Mouse (Mus musculus) midbrain, embryonic 12.5 days (tissue): ENCODE results near the gene Atp1a2. TPM values are rescaled to one million over a fixed set of nuclear protein-coding genes. Genes with fewer than 3 reads are reported as not detected.

Source experiments
- ATAC-seq: fragments of 200-750 bp; cut with Nextera tagmentation; 2 replicates; pipeline ENCODE4 v1.8.0; 2017; ENCODE audit warnings: low read depth, moderate TSS enrichment, moderate library complexity; ENCODE audit not compliant: low FRiP score
- H3K27ac ChIP-seq: fragments of 300-500 bp; sonication (generic); replicated peaks from 2 replicates; pipeline ENCODE4 v1.5.1; 2016; ENCODE audit warnings: mild to moderate bottlenecking
- H3K27me3 ChIP-seq: fragments of 300-500 bp; sonication (generic); 2 replicates; pipeline ENCODE4 v1.6.1; 2016; ENCODE audit warnings: mild to moderate bottlenecking
- H3K36me3 ChIP-seq: fragments of 300-500 bp; sonication (generic); 2 replicates; pipeline ENCODE4 v1.6.1; 2016
- H3K4me1 ChIP-seq: fragments of 300-500 bp; sonication (generic); 2 replicates; pipeline ENCODE4 v1.6.1; 2016
- H3K4me2 ChIP-seq: fragments of 300-500 bp; sonication (generic); replicated peaks from 2 replicates; pipeline ENCODE4 v1.6.1; 2016; ENCODE audit warnings: mild to moderate bottlenecking, moderate library complexity
- H3K4me3 ChIP-seq: fragments of 300-500 bp; sonication (generic); 2 replicates; pipeline ENCODE4 v1.5.1; 2016; ENCODE audit warnings: mild to moderate bottlenecking
- H3K9ac ChIP-seq: fragments of 300-500 bp; sonication (generic); replicated peaks from 2 replicates; pipeline ENCODE4 v1.6.1; 2016; ENCODE audit warnings: mild to moderate bottlenecking, moderate library complexity
- H3K9me3 ChIP-seq: fragments of 300-500 bp; sonication (generic); 2 replicates; pipeline ENCODE4 v1.6.1; 2016; ENCODE audit warnings: mild to moderate bottlenecking
- WGBS: fragments of 180-500 bp; shearing (Covaris S2); methylation state at CpG from one replicate; pipeline ENCODE4 v1.1.7; 2016; 5-methylcytosine and 5-hydroxymethylcytosine counted together
- polyA plus RNA-seq: library from polyadenylated mRNA; unstranded; fragments of >200 nt; fragmentation: Nextera tagmentation; extraction: Ambion mirVana; gene quantifications from 2 replicates; pipeline ENCODE4 v1.2.1, GENCODE M21; 2016

The Atp1a2 gene
- polyA plus RNA-seq, 1 experiment from 2014 or later = 13.2 TPM

DNA sequence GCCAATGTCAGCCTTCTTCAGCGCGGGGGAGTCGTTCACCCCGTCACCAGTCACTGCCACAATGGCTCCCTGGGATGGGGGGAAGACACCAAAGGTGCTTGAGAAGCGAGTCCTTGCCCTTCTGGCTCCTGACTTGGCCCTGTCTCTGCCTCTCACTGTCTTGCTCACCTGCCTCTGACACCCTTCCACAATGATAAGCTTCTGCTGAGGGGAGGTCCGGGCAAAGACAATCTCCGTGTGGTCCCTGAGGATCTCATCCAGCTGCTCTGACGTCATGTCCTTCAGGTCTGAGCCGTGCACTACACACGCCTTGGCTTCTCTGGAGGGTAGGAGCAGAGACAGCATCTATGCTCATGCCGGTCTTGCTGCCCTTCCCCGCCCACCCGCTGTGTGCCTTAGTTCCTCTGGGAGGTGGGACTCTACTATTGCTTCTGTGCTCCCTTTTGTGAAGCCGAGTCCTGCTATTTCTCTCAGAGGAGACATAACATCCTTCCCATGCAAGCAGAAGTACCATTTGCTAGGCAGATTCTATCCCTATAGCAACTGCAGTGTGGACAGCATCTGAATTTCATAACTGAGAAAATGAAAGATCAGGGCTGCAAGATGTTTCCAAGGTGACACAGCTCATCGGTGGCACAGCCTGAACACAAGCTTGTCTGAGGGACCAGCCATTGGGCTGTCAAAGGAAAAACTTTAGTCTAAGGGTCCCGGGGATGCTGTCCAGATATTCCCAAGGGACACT is 17.9 kb downstream of the Atp1a2 start:
- no peak overlapping the region for H3K4me3 ChIP-seq
- H3K27me3 ChIP-seq = peaks cover 6% of the 10 kb centered on the region; the same call in 1 of the 2 replicates
- ATAC-seq = no peak
- no peaks in the 10 kb centered on the region for H3K36me3 ChIP-seq
- no peaks in the 10 kb centered on the region for H3K9me3 ChIP-seq
- H3K4me2 ChIP-seq = no peak overlapping the region
- no peak overlapping the region for H3K27ac ChIP-seq
- 73% methylated on average over 16 of the region's 16 CpGs for WGBS
- H3K9ac ChIP-seq = no peak overlapping the region
- no peaks in the 10 kb centered on the region for H3K4me1 ChIP-seq

GRCm38 (mm10) chr1:172278328-172278727 is 19.5 kb downstream of the Atp1a2 start:
- Histone ChIP-seq H3K9ac (no peak overlapping the region), H3K9me3 (no peaks in the 10 kb centered on the region), H3K36me3 (no peaks in the 10 kb centered on the region), H3K27me3 (peaks cover 3% of the 10 kb centered on the region), H3K4me2 (no peak overlapping the region), H3K4me1 (no peaks in the 10 kb centered on the region), H3K27ac (no peak overlapping the region), H3K4me3 (no peak overlapping the region)
- 94% methylated on average over 13 of the region's 13 CpGs for WGBS
- ATAC-seq = no peak

DNA sequence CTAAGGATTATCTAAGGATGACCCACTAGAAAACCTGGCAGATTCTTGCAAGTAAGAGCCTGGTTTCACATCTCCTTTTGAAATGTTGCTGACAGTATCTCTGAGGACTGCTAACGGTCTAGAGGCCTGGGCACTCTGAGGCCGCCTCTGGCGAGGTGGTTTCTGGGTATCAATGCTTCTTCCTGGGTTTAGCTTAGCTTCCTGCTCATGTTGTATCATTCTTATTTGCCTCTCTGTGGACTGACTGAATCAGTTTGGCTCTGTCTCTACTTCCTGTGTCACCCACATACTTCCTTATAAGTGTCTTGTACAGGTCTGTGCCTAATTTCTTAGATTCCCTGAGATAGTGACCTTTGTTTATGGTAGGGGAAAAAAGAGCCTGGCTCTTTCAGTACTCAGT is 20.7 kb downstream of the Atp1a2 start:
- no peaks in the 10 kb centered on the region for H3K4me1 ChIP-seq
- 82% methylated on average over 3 of the region's 3 CpGs for WGBS
- H3K4me3 ChIP-seq = no peak overlapping the region

GRCm38 (mm10) chr1:172274547-172274946 is 23.3 kb downstream of the Atp1a2 start:
- H3K4me1 ChIP-seq = peaks cover 12% of the 10 kb centered on the region
- WGBS = 77% methylated on average over 5 of the region's 5 CpGs
- no peak for ATAC-seq
- no peak overlapping the region for H3K9ac ChIP-seq
- H3K4me3 ChIP-seq = no peak overlapping the region
- H3K27ac ChIP-seq = no peak overlapping the region
- no peak overlapping the region for H3K4me2 ChIP-seq
- H3K27me3 ChIP-seq = peaks cover 7% of the 10 kb centered on the region
- H3K9me3 ChIP-seq = no peaks in the 10 kb centered on the region
- no peaks in the 10 kb centered on the region for H3K36me3 ChIP-seq

More for the DNA sequence above, 20.7 kb downstream of the Atp1a2 start:
- Histone ChIP-seq H3K27ac (no peak overlapping the region), H3K4me2 (no peak overlapping the region), H3K9me3 (no peaks in the 10 kb centered on the region), H3K27me3 (peaks cover 7% of the 10 kb centered on the region), H3K36me3 (no peaks in the 10 kb centered on the region), H3K9ac (no peak overlapping the region)
- no peak for ATAC-seq

DNA sequence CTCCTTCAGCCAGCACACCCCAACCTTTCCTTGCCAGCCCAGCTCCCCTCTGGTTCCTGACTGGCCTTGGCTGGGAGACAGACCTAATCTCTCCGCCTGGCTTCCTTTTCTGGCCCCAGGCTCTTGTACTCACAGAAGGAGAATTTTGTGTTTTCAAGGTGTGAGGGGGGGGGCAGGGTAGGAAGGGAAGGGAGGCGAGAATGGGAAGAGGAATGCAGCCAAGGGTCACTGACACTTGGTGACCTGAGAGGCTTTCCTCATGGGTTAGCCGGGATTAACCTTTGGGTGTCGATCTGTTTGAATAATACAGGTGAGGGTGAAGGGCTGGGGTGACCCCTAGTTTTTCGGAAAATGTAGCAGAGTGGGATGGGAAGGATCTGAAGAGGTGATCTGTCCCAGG is 23.7 kb downstream of the Atp1a2 start:
- Histone ChIP-seq H3K9ac (no peak overlapping the region), H3K36me3 (no peaks in the 10 kb centered on the region), H3K27ac (no peak overlapping the region), H3K4me3 (no peak overlapping the region), H3K4me2 (no peak overlapping the region), H3K9me3 (no peaks in the 10 kb centered on the region), H3K27me3 (peaks cover 7% of the 10 kb centered on the region), H3K4me1 (peaks cover 12% of the 10 kb centered on the region)
- WGBS = 69% methylated on average over 5 of the region's 5 CpGs
- no peak for ATAC-seq

GRCm38 (mm10) chr1:172273386-172273785 is 24.5 kb downstream of the Atp1a2 start:
- 93% methylated on average over 6 of the region's 6 CpGs for WGBS
- H3K27me3 ChIP-seq = peaks cover 7% of the 10 kb centered on the region
- ATAC-seq = no peak
- no peaks in the 10 kb centered on the region for H3K9me3 ChIP-seq
- no peak overlapping the region for H3K9ac ChIP-seq
- H3K36me3 ChIP-seq = no peaks in the 10 kb centered on the region
- no peak overlapping the region for H3K27ac ChIP-seq
- no peak overlapping the region for H3K4me2 ChIP-seq
- H3K4me3 ChIP-seq = no peak overlapping the region
- H3K4me1 ChIP-seq = peaks cover 12% of the 10 kb centered on the region

DNA sequence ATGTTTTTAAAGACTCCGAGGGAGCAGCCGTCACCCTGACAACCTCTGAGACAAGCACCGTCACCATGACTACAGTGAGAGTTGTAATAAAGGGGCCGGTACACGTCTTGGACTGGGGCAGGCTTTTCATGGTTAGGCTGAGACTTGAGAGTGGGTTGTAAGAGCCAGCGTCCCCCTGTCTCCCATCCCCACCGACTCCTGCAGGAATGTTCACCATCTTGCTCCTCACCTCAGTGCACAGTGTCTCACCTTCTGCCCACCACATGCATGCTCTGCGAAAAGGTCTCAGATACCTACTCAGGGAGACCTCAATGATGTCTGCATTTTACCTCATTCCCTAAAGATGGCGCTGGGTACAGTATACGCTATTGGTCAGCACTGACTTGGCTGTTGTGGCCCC is 26.1 kb downstream of the Atp1a2 start:
- Histone ChIP-seq H3K4me2 (peak overlapping the region; percentile 5; the same call in 1 of the 2 replicates), H3K27ac (no peak overlapping the region), H3K9me3 (no peaks in the 10 kb centered on the region), H3K9ac (no peak overlapping the region), H3K27me3 (peaks cover 7% of the 10 kb centered on the region; the same call in 1 of the 2 replicates), H3K4me3 (no peak overlapping the region), H3K36me3 (no peaks in the 10 kb centered on the region), H3K4me1 (peaks cover 12% of the 10 kb centered on the region)
- 33% methylated on average over 10 of the region's 10 CpGs for WGBS
- peak; percentile 87 for ATAC-seq

DNA sequence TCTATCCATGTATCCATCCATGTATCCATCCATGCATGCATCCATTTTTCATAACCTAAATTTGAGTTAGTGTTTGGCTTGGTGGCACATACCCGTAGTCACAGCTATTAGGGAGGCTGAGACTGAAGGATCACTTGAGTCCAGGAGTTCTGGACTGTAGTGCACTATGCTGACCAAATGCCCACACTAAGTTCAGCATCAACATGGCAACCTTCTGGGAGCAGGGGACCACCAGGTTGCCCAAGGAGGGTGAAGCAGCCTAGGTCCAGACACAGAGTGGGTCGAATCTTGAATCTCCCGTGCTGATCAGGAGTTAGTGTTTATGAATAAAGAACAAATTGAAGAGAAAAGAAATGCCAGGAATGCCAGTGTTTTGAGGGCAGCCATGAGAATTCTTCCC is 26.7 kb downstream of the Atp1a2 start:
- Histone ChIP-seq H3K4me3 (no peak overlapping the region), H3K36me3 (no peaks in the 10 kb centered on the region), H3K9me3 (no peaks in the 10 kb centered on the region), H3K27ac (no peak overlapping the region), H3K27me3 (peaks cover 7% of the 10 kb centered on the region; the same call in 1 of the 2 replicates), H3K4me1 (peaks cover 12% of the 10 kb centered on the region), H3K4me2 (peak overlapping the region; percentile 5; the same call in 1 of the 2 replicates), H3K9ac (no peak overlapping the region)
- WGBS = 74% methylated on average over 3 of the region's 3 CpGs
- 0 out of 2 replicates have a peak, but pooled peaks have one; percentile 41 for ATAC-seq

- Histone ChIP-seq H3K4me1 (peaks cover 20% of the 10 kb centered on the region), H3K27me3 (no peaks in the 10 kb centered on the region), H3K36me3 (no peaks in the 10 kb centered on the region), H3K9me3 (no peaks in the 10 kb centered on the region), H3K4me2 (peak within 1 kb of the TSS; percentile 27), H3K4me3 (no peak within 1 kb of the TSS), H3K9ac (0 out of 2 replicates have a peak within 1 kb of the TSS, but pooled peaks have one; percentile 1), H3K27ac (peak within 1 kb of the TSS; percentile 75)
- peak; percentile 77 for ATAC-seq
- WGBS = 17% methylated on average over 8 of the region's 8 CpGs
These were observed 36.3 kb downstream of the Atp1a2 start, which contains the start of gene Igsf8 for GRCm38 (mm10) chr1:172261477-172262078. Gene Igsf8, plus strand, starts transcription at chr1:172261641.

DNA sequence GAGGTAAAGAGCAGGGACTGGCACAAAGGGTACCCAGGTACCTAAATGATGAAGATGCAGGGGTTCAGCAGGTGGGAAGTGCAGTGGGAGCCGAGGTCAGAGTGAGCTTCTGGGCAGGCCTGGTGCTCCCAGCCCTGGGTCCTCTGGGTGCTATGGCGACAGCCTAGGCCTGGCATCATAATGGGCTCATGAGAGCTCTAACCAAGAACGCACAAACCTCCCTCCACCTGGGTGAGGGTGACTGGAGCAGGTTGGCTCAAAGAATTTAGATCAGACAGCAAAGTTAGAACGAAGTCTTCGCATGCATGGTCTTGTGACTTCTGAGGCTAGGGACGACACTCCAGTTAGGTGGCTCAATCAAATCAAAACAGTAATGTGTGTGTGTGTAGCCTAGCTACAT is 39.5 kb downstream of the Atp1a2 start, which contains the start of gene Atp1a4:
TSS of gene Atp1a4 (minus strand) at position 101 of the 400 bp plus-strand sequence.
- 92% methylated on average over 6 of the region's 6 CpGs for WGBS
- Histone ChIP-seq H3K27me3 (no peaks in the 10 kb centered on the region), H3K9ac (no peak within 1 kb of the TSS), H3K4me3 (no peak within 1 kb of the TSS), H3K36me3 (no peaks in the 10 kb centered on the region), H3K27ac (no peak within 1 kb of the TSS), H3K9me3 (no peaks in the 10 kb centered on the region), H3K4me2 (no peak within 1 kb of the TSS), H3K4me1 (peaks cover 20% of the 10 kb centered on the region)
- no peak for ATAC-seq

DNA sequence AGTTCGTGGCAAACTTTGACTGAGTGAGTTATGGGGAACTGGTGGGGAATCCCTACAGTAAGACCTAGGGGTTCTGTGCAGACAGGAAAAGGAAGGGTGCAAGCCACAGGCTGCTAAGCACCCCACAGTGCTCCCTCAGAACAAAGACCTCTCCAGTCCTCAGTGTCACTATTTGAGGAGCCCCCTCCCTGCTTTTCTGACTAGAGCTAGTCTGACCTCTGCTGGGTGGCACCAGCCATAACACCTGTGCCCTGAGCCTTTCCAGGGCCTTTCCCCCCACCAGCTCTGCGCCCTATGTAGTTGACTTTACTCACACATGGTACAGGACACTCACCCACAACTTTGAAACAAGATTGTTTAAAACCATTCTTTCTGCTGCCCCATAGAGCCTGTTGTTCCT is 50.2 kb downstream of the Atp1a2 start:
- Histone ChIP-seq H3K4me2 (no peak overlapping the region), H3K9ac (no peak overlapping the region), H3K27ac (no peak overlapping the region), H3K9me3 (no peaks in the 10 kb centered on the region), H3K27me3 (peaks cover 19% of the 10 kb centered on the region), H3K4me3 (no peak overlapping the region), H3K4me1 (peaks cover 4% of the 10 kb centered on the region; the same call in 1 of the 2 replicates), H3K36me3 (no peaks in the 10 kb centered on the region)
- 54% methylated on average over 2 of the region's 2 CpGs for WGBS
- peak; percentile 58; the same call in 1 of the 2 replicates for ATAC-seq

GRCm38 (mm10) chr1:172247216-172247615 is 50.6 kb downstream of the Atp1a2 start:
- no peak overlapping the region for H3K4me2 ChIP-seq
- H3K4me1 ChIP-seq = peaks cover 9% of the 10 kb centered on the region
- whole genome bisulfite sequencing = 69% methylated on average over 4 of the region's 4 CpGs
- no peak overlapping the region for H3K9ac ChIP-seq
- H3K36me3 ChIP-seq = no peaks in the 10 kb centered on the region
- H3K9me3 ChIP-seq = no peaks in the 10 kb centered on the region
- ATAC-seq = no peak
- H3K27me3 ChIP-seq = peaks cover 19% of the 10 kb centered on the region
- H3K27ac ChIP-seq = no peak overlapping the region
- no peak overlapping the region for H3K4me3 ChIP-seq
